Mouse (Mus musculus) induced T-regulatory cell, adult 2 months (primary cell): ENCODE data around the gene Pkd1l3.

Experiments
- DNase-seq: peaks from one replicate; pipeline ENCODE4 v3.0.0-alpha.2; 2012; ENCODE audit warnings: low read depth

The Pkd1l3 gene

DNA sequence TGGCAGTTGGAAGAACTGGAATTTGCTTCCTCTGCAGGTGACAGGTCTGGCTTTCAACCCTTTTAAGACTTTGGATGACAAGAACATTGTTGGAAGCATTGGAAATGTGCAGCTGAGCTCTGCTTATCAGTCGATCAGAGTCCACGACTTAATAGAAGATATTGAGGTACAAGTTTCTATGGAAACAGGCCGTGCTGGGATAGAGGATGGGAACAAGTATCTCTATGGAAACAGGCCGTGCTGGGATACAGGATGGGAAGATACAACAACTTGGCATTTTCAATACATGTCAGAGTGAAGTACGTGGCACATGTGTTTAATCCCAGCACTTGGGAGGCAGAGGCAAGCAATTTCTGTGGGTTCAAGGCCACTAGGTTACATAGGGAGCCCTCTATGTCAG is 18.2 kb downstream of the Pkd1l3 start:
- DNase-seq = no peak

DNA sequence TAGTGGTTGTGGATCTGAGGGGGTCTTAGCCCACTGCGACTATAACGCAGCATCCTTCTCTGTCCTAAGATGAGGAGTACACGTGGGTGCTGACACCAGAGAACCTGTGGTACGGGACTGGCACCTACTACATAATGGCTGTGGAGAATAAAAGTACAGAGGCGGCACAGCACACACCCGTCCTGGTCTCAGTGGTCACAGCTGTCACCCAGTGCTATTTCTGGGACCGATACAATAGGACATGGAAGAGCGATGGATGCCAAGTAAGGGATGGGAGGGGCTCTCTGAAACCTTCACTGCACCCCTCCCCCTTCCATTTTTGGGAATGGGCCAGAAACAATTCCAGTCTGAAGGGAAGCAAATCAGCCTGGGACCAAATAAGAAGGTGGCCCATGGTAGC is 20.8 kb downstream of the Pkd1l3 start:
- DNase-seq = no peak

DNA sequence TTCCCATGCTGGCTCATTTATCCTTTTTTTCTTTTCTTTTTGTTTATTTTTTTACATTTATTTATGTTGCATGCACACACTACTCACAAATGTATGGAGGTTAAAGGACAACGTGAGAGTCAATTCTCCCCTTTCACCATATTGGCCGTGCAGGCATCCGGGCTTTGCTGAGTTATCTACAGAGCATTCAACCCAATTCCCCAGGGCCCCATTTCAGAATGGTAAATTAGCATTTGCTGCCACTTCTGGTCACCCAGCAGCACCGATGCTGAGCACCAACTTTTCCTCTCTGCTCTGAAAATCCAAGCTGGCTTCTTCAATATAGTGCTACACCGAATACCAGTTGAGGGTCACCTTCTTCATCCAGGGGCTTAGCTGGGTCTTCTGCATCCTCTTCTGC is 24.5 kb downstream of the Pkd1l3 start:
- DNase-seq = no peak

DNA sequence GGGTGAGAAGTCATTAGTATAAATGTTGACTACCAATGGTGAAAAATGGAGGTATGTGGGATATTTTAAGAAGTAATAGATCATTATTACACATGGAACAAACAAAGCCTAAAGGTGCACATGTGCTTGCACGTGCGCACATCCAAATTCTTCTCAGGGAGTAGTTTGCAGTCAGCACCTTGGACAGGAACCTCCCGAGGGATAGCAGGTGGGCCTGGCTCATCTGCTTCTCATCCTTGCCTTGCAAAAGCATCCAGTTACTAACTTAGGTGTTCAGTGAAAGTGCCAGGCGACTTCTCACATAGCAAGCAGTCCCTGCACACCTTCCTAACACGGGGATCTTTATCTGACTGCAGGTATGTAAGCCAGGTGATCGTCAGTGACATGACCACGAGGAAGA is 26.1 kb downstream of the Pkd1l3 start:
- DNase-seq = no peak

DNA sequence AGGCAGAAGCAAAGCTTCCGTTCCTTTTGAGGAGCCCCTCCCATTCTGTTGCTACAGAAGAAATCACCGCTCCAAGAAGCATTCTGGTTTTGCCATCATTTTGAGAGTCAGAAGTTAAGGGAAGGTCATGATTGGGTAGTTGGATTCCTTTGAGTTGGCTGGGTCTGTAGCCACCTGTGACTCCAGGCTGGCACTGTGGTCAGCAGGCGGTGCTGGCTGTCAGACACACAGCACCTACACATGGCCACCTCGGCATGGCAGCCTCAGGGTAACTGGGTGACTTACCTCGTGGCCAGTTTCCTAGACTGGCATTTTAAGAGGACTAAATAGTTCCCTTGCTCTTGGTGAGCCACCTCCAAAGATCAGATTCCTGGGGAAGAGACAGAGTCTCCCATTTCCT is 26.9 kb downstream of the Pkd1l3 start:
- no peak for DNase-seq

DNA sequence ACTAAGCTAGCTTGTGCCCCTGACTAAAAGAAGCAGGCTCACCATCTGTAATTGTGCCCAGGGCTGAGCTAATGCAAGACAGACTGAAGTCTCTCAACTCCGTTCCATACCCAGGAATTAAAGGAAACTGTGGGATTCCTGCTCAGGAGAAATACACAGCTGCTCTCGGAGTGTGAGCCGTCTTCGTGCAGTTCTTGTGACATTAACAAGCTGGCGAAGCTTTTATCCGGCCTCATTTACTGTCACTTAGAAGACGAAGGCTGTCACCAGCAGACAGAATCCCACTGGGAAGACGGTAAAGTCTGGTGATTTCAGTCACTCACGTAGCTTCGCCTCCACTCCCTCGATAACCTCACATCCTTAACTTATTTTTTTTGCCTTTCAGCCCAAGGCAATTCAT is 33.0 kb downstream of the Pkd1l3 start:
- no peak for DNase-seq

DNA sequence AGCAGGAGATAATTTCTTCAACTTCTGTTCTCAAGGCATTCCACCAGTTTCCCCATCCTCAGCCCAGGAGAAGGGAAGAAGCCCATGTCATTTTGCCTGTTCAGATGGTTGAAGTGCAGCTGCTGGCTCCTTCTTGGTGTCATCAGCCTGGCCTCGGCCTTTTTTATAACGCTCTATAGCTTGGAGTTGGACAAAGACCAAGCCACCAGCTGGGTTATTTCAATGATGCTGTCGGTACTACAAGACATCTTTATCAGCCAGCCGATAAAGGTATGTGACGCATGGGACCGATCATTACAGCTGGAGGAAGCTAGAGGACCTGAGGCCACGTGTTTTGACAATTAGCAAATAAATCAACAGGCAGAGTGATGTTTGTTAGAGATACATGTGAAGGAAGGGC is 34.2 kb downstream of the Pkd1l3 start:
- no peak for DNase-seq

DNA sequence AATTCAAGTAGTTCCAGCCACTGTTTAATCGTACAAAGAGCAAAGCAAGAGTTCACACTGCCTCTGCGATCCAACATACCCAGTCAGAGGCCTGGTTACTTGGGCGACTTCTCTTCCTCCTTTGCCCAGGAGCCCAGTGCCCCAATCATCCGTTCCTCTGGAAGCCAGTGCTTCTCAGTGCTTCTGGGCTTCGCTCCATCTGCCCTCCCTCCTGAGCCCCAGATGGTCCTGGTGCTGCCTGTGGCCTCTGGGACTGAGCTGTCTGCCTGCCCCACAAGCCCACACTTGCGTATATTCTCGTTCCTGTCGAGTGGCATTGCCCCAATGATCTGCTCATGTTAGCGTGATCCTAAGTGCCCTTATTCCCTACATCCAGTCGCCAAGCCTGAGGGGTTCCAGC is 36.5 kb downstream of the Pkd1l3 start:
- no peak for DNase-seq

DNA sequence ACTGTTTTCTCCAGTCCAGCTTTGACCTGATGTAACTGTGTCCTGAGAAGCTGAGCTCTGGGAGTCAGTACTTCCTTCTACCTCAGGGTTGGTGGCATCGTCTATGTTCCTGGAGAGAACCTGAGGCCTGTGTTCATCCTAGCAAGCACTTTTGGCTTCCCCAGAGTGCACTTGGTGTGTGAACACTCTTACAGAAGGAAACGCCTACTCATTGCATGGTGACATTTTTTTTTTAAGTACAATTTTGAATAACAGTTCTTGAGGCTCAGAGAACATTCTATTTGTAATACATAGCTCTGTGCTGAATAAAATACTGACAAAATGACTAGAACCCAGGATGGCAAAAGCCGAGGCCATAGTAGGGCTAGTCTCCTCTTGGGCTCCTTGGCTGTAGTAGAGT is 42.5 kb downstream of the Pkd1l3 start:
- no peak for DNase-seq

DNA sequence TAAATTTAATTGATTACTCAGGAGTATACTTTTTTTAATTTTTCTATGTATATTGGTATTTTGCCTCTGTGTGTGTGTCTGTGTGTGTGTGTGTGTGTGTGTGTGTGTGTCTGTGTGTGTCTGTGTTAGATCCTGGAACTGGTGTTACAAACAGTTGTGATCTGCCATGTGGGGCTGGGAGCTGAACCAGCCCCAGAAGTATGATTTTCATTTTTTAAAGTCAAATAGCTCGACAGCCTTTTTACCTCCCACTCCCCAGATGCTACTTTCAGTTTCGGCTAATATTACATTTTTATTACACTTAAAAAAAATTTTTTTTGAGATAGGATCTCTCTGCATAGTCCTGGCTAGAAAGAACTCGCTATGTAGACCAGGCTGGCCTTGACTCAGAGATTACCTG is 48.0 kb downstream of the Pkd1l3 start:
- no peak for DNase-seq

DNA sequence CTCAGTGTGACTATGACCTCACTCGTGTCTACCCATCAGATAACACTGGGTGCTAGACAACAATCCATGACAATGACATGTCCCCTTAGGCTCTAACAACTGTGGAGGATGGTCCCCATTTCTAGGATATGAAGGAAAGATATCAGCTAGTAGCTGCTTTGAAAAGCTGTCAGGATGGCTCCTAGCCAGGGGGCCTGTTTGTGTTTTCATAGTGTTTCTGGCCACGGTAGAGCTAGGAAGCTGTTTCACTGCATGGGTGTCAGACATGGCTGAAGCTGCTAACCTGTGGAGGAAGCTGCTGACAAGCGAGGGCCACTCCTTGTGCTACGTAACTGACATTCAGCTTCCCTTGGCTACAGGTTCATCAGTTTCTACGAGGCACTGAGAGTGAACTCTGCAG is 52.3 kb downstream of the Pkd1l3 start:
- DNase-seq = no peak

DNA sequence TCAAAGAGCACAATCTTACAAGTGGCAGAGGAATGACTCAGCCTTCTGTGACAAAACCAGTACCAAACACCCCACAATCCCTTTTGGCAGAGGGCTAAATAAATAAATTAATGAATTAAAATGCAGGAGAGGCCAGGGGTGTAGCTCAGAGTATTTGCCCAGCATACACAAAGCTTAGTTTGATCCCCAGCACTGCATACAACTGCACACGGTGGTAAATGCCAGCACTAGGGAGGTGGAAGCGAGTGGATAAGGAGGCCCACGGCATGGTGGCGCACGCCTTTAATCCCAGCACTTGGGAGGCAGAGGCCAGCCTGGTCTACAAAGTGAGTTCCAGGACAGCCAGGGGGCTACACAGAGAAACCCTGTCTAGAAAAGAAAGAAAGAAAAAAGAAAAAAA is 58.3 kb downstream of the Pkd1l3 start:
- no peak for DNase-seq

DNA sequence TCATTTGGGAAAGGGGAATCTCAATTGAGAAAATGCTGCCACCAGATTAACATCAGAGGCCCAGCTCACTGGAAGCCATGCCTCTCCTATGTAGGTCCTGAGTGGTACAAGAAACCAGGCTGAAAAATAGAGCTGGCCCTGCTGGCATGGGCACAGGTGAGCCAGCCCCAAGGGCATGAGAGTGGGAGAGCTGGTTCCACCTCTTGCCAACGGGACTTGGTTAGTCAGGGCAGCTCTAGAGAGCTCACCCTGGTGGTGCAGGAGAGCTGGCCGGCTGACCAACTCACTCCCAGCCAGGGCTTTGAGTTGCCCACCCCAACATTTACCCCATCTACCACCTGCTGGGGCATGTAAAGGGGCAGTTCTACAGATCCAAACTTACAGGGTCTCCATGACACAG is 59.3 kb downstream of the Pkd1l3 start:
- no peak for DNase-seq

DNA sequence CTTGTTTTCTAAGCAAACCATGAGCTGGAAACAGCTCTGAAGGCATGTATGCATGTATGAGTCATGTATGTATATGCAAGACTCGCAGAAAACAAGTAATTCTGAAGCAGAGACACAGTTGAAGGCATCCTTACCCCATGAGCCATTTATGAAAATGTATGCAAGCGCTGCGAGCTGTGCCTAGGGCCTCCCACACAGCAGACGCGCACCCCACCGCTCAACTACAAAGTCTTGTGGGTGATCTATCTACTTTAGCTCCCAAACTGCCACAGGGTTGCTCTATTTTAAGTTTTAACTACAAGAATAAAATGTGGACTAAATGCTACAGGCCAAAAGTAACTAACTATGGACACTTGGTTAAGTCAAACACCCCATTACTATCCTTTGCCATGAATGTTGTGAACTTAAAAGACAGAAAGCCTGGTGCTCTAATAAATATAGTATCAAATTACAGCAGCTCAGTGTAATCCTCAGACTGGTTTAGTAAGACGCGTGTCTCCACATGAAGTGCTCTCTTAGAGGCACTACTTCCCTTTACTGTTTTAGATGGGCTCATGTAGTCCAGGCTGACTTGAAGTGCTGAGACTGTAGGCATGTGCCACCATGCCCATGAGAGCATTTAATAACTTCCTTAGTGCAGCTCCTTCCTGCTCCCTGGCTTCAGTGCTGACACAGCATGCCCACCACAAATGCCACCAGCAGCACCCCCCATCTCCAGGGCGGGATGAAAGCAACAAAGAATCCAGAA is 61.8 kb downstream of the Pkd1l3 start:
- no peak for DNase-seq

DNA sequence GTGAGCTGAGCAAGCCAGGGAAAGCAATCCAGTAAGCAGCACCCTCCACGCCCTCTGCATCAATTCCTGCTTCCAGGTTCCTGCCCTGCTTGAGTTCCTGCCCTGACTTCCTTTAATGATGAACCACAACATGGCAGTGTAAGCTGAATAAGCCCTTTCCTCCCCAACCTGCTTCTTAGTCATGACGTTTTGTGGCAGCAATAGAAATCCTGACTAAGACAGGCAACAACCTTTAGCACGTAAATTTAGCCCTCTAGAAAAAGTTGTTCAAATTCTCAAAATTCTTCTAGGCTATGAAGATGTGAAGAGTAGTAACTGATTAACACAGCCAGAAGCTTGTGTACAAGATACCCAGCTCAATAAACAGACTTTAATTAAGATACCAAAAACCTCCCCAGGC is 67.2 kb downstream of the Pkd1l3 start:
- DNase-seq = no peak

DNA sequence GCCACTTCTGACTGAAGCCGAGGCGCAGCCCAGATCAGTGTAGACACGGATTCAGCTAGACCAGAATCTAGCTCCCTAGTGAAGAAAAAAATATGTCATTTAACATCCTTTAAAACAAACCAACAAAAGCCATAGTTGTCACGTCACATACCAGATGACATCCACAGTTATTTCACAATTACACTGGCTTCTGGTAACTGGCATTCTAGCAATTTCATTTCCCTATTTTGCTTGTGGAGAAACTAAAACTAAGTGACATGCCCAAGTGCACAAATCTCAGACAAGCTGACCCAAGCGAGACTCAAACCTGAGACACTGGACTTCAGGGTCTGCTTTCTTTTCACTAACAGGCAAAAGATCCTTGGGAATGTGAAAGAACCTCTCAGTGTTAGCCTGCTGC is 67.8 kb downstream of the Pkd1l3 start:
- DNase-seq = no peak

DNA sequence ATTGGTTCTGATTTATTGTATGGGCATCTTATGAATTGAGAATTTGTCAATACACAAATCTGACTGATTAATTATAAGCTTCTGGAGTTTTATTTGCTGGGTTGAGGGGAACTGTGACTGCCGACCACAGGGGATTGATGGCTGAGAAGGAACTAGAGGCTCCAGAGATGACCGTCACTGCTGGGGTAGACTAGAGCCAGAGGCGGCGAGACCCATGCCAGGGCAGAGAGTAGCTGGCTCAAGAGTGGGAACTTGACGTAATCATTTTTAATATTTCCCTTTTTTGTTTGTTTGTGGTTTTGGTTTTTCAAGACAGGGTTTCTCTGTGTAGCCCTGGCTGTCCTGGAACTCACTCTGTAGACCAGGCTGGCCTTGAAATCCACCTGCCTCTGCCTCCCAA is 72.9 kb downstream of the Pkd1l3 start:
- no peak for DNase-seq

DNA sequence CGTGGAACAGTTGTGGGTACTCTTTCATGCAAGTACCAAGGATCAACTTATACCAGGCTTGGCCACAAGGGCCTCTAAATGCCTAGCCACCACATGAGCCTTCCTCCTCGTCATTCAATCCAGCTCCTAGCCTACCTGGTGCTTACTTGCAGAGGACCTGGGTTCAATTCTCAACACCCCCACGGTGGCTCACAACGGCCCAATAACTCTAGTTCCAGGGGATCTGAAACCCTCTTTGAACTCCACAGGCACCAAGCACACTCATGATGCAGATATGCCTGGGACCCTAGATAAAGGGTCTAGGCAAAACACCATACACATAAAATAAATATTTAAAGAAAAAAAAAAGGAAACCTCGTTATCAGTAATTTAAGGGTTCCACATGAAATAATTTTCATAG is 77.5 kb downstream of the Pkd1l3 start:
- peak; percentile 67 for DNase-seq

DNA sequence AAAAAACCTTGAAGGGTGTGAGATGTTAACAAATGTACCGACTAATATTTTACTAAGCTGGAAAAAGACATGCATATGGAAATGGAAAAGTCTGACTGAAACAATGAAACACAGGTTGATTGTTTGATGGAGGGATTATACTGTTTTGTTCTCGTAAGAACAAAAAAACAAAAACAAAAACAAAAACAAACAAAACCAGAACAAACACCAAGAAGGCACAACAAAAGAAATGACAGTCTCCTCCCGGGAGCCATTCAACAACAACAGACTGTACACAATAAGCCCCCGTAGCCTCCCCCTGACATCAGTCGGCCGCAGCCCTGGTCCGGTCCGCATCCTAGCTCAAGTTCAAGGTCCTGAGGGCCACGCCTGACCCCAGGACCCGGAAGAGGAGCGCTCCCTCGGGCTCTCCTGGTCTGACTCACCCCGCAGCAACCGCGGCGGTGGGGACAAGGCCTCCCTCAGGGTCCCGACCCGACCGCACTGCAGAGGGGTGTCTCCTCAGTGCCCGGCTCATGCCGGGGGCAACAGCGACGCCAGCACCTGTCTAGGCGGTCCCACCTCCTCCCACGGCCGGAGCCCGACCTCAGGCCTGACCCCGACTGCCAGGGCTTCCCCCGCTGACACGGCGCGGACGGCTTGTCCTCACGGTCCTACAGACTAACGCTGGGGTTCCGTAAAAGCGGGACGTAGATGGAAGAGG is 78.3 kb downstream of the Pkd1l3 start:
- DNase-seq = no peak

DNA sequence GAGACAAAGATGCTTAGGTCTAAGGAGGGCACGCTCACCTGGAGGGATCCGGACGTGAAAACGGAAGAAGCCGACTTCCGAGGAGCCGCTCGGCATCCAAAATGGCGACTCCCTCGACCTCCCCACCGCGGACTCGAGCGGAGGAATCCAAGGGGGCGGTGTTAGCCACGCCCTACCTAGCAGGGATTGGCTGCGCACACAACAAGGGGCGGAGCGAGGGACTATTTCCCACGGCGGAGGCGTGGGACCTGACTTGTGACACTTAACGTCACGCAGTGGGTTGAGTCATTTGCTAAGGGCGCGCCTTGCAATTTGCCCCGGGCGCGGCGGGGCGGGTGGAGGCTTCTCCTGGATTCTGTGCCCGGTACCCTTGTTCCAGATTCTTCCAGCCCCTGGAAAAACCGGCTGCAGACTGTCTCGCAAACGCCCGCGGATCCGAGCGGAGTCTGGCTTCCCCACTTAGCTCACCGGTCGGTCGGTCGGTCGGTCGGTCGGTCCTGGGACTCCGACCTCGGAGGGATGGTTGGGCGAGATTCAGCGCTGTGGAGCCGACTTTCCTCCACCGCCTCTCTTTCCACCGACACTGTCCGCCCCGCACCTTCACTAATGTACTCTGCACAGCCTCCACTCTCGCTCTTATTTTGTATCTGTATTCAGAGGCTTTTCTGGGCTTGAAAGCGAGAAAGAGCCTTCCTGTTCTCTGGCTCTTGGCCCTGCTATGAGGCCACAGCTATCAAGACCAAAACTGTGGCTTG is 79.0 kb downstream of the Pkd1l3 start, which contains the start of gene Ist1:
TSS of gene Ist1 (minus strand) at position 115 of the 755 bp plus-strand sequence.
- DNase-seq = peak; percentile 100

DNA sequence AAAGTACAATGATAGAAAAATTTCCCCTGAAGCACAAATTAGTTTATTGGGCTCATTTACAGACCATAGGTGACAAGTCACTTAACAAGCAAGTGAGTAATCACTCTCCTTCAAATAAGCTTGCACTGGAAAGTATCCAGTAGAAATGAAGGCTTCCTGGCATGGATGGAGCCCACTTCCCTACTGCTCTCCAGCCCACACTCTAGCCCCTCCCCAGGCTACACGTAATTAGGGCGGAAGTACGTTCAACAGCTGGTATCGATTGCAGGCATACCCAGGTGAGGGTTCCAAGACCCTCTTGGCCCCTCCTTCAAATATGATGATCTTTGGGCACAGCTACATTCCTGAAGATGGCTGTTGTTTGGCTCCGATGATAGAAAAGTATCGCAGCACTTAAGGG is 79.8 kb downstream of the Pkd1l3 start:
- DNase-seq = no peak

DNA sequence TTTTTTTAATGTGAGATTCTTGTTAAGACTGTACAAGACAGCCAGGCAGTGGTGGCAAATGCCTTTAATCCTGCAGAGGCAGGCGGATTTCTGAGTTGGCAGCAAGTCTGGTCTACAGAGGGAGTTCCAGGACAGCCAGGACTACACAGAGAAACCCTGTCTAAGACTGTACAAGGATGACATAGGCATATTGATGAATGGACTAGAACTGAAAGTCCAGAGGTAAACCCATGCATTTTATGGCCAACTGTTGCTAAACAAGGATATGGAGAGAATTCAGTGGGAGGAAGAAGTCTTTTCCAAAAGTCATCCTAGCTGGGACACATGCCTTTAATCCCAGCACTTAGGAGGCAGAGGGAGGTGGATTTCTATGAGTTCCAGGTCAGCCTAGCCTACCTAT is 83.4 kb downstream of the Pkd1l3 start:
- no peak for DNase-seq

DNA sequence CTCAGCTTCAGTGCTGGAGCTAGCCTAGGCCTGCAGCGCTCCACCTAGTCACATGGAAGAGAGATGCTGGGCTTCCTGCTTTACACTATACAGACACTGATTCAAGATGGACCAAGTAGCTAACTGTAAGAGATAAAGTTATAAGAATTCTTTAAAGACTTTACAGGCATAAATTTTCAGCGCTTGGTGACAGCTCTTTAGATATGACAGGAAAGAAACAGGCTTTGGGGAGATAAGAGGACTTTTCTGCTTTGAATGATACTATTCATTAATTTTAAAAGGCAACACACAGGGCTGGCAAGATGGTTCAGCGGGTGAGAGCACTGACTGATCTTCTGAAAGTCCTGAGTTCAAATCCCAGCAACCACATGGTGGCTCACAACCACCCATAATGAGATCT is 84.2 kb downstream of the Pkd1l3 start:
- no peak for DNase-seq
